Mouse (Mus musculus): ENCODE measurements around the gene Exoc3l4.

- TF ChIP-seq CTCF (IDR thresholded peaks at IDR 0.05; ENCODE audit: low read depth, low read length) (no peak), GATA1 (IDR thresholded peaks at IDR 0.05; ENCODE audit: borderline replicate concordance, low read length) (no peak)
These were observed 33.5 kb downstream of the Exoc3l4 start for GRCm38 (mm10) chr12:111450359-111450758.
